Mouse (Mus musculus) intestine, postnatal 0 days (tissue): Measurements from ENCODE around the gene Kcnn3. TPM values are rescaled to one million over a fixed set of nuclear protein-coding genes. Genes with fewer than 3 reads are reported as not detected.

Experiments
- ATAC-seq: fragments of 200-750 bp; cut with Nextera tagmentation; 2 replicates; pipeline ENCODE4 v1.8.0; 2017; ENCODE audit warnings: mild to moderate bottlenecking, moderate TSS enrichment, moderate library complexity
- H3K27ac ChIP-seq: fragments of 300-500 bp; sonication (generic); 2 replicates; pipeline ENCODE4 v1.5.1; 2014; ENCODE audit warnings: mild to moderate bottlenecking, low read depth, low read length, moderate library complexity
- H3K27me3 ChIP-seq: fragments of 300-500 bp; sonication (generic); replicated peaks from 2 replicates; pipeline ENCODE4 v1.6.1; 2014; ENCODE audit warnings: low read length, mixed read lengths; ENCODE audit not compliant: control insufficient read depth, insufficient read depth
- H3K36me3 ChIP-seq: fragments of 300-500 bp; sonication (generic); 2 replicates; pipeline ENCODE4 v1.6.1; 2014; ENCODE audit warnings: mild to moderate bottlenecking, moderate library complexity; ENCODE audit not compliant: control insufficient read depth, insufficient read depth
- H3K4me1 ChIP-seq: fragments of 300-500 bp; sonication (generic); replicated peaks from 2 replicates; pipeline ENCODE4 v1.6.1; 2014; ENCODE audit warnings: antibody characterized with exemption, low read length, mixed read lengths; ENCODE audit not compliant: control insufficient read depth, insufficient read depth
- H3K4me2 ChIP-seq: fragments of 300-500 bp; sonication (generic); replicated peaks from 2 replicates; pipeline ENCODE4 v1.6.1; 2014; ENCODE audit warnings: low read depth, mild to moderate bottlenecking, moderate library complexity
- H3K4me3 ChIP-seq: fragments of 300-500 bp; sonication (generic); 2 replicates; pipeline ENCODE4 v1.5.1; 2014; ENCODE audit warnings: low read depth, low read length
- H3K9ac ChIP-seq: fragments of 300-500 bp; sonication (generic); 2 replicates; pipeline ENCODE4 v1.6.1; 2014; ENCODE audit warnings: mild to moderate bottlenecking, low read depth, low read length
- H3K9me3 ChIP-seq: fragments of 300-500 bp; sonication (generic); 2 replicates; pipeline ENCODE4 v1.6.1; 2016; ENCODE audit warnings: mixed run types; ENCODE audit not compliant: control insufficient read depth
- CTCF ChIP-seq: sonication (generic); IDR thresholded peaks from 2 replicates; pipeline ENCODE4 v1.5.1; 2016; ENCODE audit warnings: low read depth, mild to moderate bottlenecking, control low read depth, antibody characterized with exemption, moderate library complexity
- WGBS: fragments of 180-500 bp; shearing (Covaris S2); extraction: QIAGEN DNeasy Blood & Tissue Kit; methylation state at CpG from one replicate; pipeline ENCODE4 v1.1.7; 2014; 5-methylcytosine and 5-hydroxymethylcytosine counted together
- polyA plus RNA-seq: library from polyadenylated mRNA; unstranded; fragments of >200 nt; fragmentation: Nextera tagmentation; extraction: Ambion mirVana; gene quantifications from 2 replicates; pipeline ENCODE4 v1.2.1, GENCODE M21; 2015

The Kcnn3 gene
- polyA plus RNA-seq, 1 experiment from 2014 or later, result 4.6 TPM

- ATAC-seq, result no peak
Observed at GRCm38 (mm10) chr3:89522450-89523128, 2.6 kb downstream of the Kcnn3 start.

GRCm38 (mm10) chr3:89526298-89527090, 6.5 kb downstream of the Kcnn3 start:
- H3K36me3 ChIP-seq, result no peaks in the 10 kb centered on the region
- no peaks in the 10 kb centered on the region; the same call in 1 of the 2 replicates for H3K4me1 ChIP-seq
- no peak for TF ChIP-seq CTCF
- WGBS, result 33% methylated on average over 17 of the region's 17 CpGs
- no peak overlapping the region for H3K9ac ChIP-seq
- H3K9me3 ChIP-seq, result no peaks in the 10 kb centered on the region
- H3K4me3 ChIP-seq, result no peak overlapping the region
- peak; percentile 74 for ATAC-seq
- peaks cover 20% of the 10 kb centered on the region for H3K27me3 ChIP-seq
- peak overlapping the region; percentile 24; the same call in 1 of the 2 replicates for H3K4me2 ChIP-seq
- no peak overlapping the region for H3K27ac ChIP-seq

More at GRCm38 (mm10) chr3:89522450-89523128, 2.6 kb downstream of the Kcnn3 start:
- no peaks in the 10 kb centered on the region for H3K9me3 ChIP-seq
- H3K27me3 ChIP-seq, result peaks cover 34% of the 10 kb centered on the region
- H3K36me3 ChIP-seq, result no peaks in the 10 kb centered on the region
- H3K4me2 ChIP-seq, result peak overlapping the region; percentile 70
- no peak for TF ChIP-seq CTCF
- WGBS, result 47% methylated on average over 6 of the region's 6 CpGs
- no peak overlapping the region for H3K9ac ChIP-seq
- no peaks in the 10 kb centered on the region; the same call in 1 of the 2 replicates for H3K4me1 ChIP-seq
- H3K27ac ChIP-seq, result no peak overlapping the region
- H3K4me3 ChIP-seq, result peak overlapping the region; percentile 40

- no peak overlapping the region for H3K9ac ChIP-seq
- H3K36me3 ChIP-seq, result no peaks in the 10 kb centered on the region
- H3K9me3 ChIP-seq, result no peaks in the 10 kb centered on the region
- no peak for ATAC-seq
- H3K4me3 ChIP-seq, result no peak overlapping the region
- no peaks in the 10 kb centered on the region for H3K27me3 ChIP-seq
- WGBS, result 92% methylated on average over 3 of the region's 3 CpGs
- peak; percentile 54 for TF ChIP-seq CTCF
- H3K27ac ChIP-seq, result no peak overlapping the region
- no peak overlapping the region for H3K4me2 ChIP-seq
- no peaks in the 10 kb centered on the region for H3K4me1 ChIP-seq
Observed at GRCm38 (mm10) chr3:89529796-89530195, 9.8 kb downstream of the Kcnn3 start.

GRCm38 (mm10) chr3:89534566-89535097, 14.7 kb downstream of the Kcnn3 start:
- Histone ChIP-seq H3K27me3 (no peaks in the 10 kb centered on the region), H3K27ac (no peak overlapping the region), H3K4me2 (no peak overlapping the region), H3K9me3 (no peaks in the 10 kb centered on the region), H3K9ac (no peak overlapping the region), H3K4me1 (no peaks in the 10 kb centered on the region), H3K36me3 (no peaks in the 10 kb centered on the region), H3K4me3 (no peak overlapping the region)
- no peak for TF ChIP-seq CTCF
- ATAC-seq, result no peak
- WGBS, result 43% methylated on average over 6 of the region's 6 CpGs

- TF ChIP-seq CTCF, result no peak
- Histone ChIP-seq H3K36me3 (no peaks in the 10 kb centered on the region), H3K4me1 (no peaks in the 10 kb centered on the region), H3K9me3 (no peaks in the 10 kb centered on the region), H3K27ac (no peak overlapping the region), H3K9ac (no peak overlapping the region), H3K4me3 (no peak overlapping the region), H3K27me3 (no peaks in the 10 kb centered on the region), H3K4me2 (no peak overlapping the region)
- 96% methylated on average over 2 of the region's 2 CpGs for WGBS
- no peak for ATAC-seq
Observed at GRCm38 (mm10) chr3:89535147-89535546, 15.2 kb downstream of the Kcnn3 start.

- no peaks in the 10 kb centered on the region for H3K36me3 ChIP-seq
- no peaks in the 10 kb centered on the region for H3K27me3 ChIP-seq
- no peak overlapping the region for H3K9ac ChIP-seq
- no peaks in the 10 kb centered on the region for H3K4me1 ChIP-seq
- no peak overlapping the region for H3K4me3 ChIP-seq
- H3K27ac ChIP-seq, result no peak overlapping the region
- TF ChIP-seq CTCF, result no peak
- H3K9me3 ChIP-seq, result no peaks in the 10 kb centered on the region
- no peak overlapping the region for H3K4me2 ChIP-seq
- WGBS, result 82% methylated on average over 10 of the region's 10 CpGs
- ATAC-seq, result no peak
Observed at GRCm38 (mm10) chr3:89539036-89539739, 19.2 kb downstream of the Kcnn3 start.
